Mouse (Mus musculus): ENCODE results near the gene Kdm2a.

DNA sequence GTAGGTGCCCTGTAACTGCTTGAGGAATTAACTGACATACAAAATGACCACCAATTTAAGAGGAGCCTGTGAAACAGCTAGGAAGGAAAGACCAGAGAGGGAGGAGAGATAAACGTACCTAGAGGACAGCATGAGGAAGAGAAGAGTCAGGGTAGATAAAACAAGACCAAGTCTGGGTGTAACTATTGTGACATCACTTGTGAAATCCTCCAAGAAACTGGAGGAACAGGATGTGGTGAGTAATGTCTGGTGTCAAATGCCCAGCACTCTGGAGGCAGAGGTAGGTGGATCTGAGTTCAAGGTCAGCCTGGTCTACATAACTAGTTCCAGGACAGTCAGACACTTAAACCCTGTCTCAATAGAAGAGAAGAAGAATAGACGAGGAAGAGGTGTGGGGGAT is 11.0 kb upstream of the Kdm2a start:
- TF ChIP-seq TAL1 (IDR thresholded peaks at IDR 0.05; ENCODE audit: low read length) (no peak), GATA1 (IDR thresholded peaks at IDR 0.05; ENCODE audit: low read length) (no peak)
